Mouse (Mus musculus) left cerebral cortex, adult 8-10 months (tissue): Measurements from ENCODE around the gene Helt. TPM values are rescaled to one million over a fixed set of nuclear protein-coding genes. Genes with fewer than 3 reads are reported as not detected.
"Not testable (repeated sequence)": the region's sequence is repeated elsewhere in the genome, so short reads cannot be mapped to it uniquely, and the experiment has no call there.

Experiments
- DNase-seq, 2 experiments: peaks; one replicate each; pipeline ENCODE4 v3.0.0; 2022; ENCODE audit warnings: low spot score in 2 of 2
- total RNA-seq, 4 experiments: library from RNA; stranded (reverse); gene quantifications; 2 replicates each; pipeline ENCODE4 v1.2.4; 2022

Gene Helt
- total RNA-seq, 4 experiments from 2014 or later, result 0.63 TPM; not detected in 3

DNA sequence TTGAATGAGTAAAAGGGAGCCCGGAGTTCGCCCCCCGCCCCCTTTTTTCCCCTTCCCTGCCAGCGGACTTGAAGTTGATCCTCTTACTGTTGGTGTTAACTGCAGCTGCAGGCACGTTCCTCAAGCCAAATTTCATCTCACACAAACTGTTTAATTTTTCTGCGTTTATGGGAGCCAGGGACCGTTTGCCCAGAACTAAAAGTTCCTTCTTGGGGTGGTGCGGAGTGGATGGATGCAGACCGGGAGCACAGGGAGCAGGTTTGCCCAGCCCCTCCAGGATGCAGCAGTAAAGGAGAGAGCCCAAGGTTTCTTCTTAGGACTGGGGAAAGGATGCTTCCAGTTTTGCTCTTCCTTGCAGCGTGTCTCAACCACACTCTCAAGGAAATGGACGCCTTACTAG lies 2.1 kb upstream of the Helt start:
- DNase-seq, result no peak

DNA sequence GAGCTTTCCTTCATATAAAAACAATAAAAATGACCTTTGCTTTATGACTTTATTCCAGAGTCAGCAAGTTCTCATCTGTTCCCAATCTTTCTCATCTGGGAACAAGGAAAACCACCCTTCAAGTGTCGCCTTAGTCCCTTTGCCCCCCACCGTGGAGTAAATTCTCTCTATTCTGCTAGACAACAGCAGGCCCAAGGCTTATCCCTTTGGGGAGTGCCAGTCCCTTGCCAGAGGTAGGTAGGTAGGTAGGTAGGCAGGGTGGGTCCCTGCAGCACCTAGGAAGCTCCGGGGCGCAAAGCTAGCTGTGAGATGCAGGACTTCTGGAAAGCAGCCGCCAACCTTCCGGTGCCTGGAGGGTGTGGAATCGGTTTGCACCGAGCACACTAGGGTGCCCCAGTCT lies 1.5 kb upstream of the Helt start:
- DNase-seq, result no peak

DNA sequence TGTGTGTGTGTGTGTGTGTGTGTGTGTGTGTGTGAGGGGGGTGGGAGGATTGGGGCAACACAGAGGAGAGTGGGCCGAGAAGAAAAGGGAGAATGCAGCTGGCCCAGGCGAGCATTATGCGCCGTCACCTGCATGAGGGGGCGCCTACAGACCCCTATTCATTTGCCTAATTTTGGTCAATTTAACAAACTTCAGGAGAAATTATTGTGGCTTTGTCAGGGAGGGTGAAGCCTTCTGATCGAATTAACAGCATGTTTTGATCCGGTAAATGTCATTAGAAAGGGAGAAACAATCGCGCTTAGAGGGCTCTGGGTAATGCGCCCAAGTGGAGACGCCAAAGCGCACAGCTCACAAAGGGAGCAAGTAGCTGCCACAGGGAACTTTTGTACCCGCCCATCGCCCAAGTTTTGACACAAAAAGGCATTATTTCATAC lies 647 bp upstream of the Helt start:
- DNase-seq, result no peak

DNA sequence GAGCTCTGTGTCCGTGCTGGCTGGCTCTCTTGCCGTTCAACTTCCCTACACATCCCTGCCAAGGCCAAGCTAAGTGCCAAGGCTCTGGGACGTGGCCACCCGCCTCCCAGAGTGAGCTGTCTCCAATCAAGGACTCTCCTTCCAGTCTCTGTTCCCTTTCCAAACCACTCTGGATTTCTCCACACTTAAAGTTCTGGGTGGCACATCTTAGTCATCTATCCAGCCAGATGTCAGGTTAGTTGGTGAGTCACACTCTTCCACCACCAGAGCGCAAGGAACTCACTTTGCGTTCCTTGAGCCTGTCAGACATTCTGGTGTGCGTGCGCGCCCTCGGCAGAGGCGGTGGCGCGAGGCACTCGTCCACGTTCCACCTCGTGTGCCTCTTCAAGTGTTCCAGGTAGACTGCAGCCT lies 725 bp downstream of the Helt start:
- peak in 1 of 2 experiments; percentile 29 for DNase-seq

DNA sequence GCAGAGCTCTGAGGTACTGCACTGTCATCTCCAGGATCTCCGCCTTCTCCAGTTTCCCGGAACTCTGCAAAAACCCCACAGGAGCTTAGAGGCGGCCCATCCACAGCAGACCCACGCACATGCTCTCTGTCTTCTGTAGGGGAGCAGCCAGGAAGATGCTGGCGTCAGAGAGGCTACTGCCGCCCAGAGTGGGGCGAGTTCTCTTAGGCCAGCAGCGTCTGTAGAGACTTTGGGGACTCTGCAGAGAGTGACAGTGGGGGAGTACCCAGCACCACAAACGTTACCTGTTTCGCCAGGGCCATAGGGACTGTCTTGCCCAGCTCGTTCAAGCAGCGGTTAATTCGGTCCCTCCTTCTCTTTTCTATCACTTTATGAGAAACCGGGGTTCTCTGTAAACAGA lies 1.3 kb downstream of the Helt start:
- DNase-seq, result no peak

DNA sequence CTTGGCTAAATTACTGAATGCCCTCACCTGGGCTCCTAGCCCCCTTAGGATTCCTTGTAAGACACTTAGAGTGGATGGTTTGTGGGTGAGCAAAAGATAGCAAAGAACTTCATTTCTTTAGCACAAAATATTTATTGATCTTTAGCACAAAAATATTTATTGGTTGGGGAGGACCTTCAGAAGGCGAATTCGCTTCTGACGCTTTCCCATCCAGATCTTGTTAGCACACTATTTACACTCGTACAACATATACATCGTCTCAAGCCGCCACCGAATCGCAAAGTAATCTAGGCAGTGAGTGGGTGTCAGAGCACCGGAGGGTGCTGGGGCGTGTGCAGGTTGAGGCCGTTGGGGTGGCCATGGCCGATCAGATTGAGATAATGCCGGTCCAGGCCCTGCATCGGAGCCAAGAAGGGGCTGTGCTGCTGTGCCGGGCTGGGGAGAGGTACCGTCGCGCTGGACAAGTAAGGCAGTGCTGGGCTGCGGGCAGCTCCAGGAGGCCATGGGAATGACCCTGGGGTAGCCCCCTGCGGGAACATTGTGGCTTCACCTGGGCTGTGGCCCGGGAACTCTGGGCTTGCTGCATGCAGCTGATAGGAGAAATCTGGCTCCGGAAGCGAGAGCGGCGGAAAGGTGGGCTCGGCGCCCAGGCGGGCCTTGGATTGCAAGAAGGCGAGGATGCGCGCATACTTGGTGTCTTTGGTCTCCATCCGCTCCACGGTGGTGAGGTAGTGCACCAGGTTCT lies 2.4 kb downstream of the Helt start:
- DNase-seq, result no peak

DNA sequence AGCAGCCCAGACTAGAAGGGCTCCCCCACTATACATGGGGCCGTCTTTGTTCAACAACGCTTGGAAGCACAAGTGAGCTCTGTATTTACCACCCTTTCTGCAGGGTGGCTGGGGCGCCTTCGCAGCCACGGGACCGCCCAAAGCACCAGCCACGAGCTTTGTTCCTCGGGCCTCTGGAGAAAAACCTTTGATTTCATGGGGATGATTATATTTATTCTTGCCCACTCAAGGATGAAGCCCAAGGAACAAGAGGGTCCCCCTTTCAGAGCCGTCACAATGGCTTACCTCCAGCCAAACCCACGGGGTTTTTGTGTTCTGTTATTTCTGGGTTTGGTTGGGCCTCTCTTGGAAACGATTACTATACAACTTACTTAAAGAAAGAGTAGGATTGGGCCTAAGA lies 5.2 kb downstream of the Helt start:
- DNase-seq, result no peak

DNA sequence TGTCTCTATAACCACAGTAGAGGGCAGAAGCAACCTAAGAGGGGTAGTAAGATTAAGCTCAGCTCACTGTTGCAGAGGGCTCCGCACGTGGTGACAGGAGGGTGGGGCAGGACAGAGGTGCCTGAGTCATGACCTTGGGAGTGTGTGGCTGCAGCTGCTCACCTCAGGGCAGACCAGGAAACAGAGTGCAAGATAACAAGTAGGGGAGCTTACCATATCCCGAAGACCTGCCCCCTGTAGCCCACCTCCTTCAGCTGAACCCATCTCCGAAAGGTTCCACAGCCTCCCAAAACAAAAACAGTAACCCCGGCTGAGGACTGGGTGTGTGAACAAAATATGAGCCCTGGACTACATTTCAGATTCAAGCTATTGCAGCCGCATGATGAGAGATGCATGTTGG lies 6.5 kb downstream of the Helt start:
- no peak for DNase-seq

DNA sequence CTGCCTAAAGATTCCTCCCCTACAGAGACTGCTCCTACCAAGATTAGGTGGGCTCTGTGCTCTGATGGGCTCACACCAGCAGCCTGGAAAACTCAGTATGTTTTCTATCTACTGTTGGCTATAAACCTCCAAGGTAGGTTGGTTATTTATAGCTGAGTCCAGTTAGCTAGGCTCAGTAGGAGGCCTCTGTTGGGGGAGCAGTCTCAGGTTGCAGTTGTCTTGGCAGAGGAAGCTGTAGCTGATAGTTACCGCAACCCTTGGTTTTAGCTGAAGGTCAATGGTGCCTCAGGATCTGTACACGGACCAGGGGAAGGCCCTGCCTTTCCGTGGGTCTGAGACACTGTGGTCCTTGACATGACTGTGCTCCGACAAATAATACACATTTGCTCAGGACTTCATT lies 8.5 kb downstream of the Helt start:
- DNase-seq, result no peak

DNA sequence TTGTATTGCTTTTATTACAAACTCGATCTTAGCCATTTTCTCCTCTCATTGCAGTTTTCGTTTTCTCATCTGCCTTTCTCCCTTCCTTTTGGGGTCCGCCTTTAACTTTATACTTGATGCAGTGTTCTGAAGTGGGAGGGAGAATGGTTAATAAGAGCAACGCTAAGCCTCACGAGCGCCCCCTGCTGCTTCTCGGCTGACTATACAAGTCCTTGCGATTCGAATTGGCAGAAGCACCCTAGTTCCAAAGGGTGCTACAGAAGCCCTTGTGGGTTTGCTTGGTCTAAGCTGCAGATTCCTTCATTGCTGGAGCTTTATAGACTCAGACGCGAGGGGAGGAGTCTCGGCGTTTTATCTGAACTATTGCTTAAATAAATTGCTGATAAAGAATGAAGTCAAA lies 12.9 kb downstream of the Helt start:
- DNase-seq, result peak in 1 of 2 experiments; percentile 51

DNA sequence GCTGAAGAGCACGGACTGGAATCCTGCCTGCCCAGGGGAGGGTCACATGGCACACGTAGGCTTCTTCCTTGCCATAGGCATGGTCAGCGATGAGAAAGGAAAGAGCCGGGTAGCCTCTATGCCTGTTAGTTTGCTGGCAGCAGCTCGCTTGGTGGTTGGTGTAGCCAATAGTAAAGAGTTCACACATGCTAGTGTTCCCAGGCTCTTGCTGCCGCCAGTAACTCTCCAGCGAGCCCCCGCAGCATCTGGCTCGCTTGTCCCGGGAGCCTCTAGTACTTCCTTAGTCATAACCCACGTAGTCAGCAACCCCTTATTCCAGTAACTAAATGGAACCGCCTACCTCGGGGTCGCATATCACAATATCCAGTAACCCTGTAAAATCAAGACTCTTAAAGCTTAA lies 17.5 kb downstream of the Helt start:
- DNase-seq, result no peak

DNA sequence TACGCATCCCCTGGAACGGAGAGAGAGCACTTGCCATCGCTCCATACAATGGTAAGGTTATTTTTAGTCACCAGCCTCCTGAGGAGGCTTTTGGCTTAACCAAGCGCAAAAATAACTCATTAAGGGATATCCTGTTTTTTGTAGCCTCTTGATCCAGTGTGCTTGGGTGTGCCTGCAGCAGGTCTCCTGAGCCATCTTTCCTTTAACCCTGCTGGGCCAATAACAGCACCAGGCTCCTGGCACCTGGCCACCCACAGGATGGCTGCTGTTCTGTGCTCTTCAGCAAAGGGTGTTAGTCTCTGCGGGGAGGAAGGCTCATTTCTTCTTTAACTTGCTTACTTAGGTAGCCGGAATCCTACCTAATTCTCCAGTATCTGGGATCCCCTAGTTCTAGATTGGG lies 23.7 kb downstream of the Helt start:
- DNase-seq, result no peak

DNA sequence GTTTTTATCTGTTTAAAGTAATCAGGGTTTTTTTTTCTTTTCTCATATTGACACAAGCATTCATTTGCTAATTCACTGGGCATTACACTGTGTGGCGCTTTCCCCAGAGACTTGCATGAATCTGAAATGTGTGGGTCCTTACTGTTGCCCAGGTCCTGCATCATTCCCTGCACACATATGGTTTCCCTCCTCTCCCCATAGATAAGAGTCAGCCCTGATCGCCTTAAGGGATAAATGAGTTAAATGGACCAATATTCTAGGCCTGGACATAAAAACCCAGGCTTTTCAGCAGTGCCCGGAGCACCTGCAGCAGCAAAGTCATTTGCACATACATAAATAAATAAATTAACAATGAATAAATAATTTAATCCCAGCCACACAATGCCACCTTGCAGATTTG lies 24.3 kb downstream of the Helt start:
- DNase-seq, result no peak

DNA sequence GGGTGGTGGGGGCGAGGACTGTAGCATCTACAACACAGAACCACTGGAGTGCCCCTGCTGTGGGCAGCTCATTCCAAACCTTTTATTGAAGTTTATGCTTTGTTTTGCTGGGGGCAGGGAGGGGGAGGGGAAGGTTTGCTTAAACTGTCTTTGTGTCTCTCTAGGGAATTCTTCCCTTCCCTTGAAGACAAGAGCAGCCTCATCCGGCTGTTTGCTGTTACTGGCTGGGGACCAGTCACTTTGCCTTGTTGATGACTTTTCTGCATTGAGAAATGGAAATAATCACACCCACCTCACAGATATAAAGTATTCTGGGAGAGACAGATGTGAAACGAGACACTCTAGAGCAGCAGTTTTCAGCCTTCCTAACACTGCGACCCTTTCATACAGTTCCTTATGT lies 27.7 kb downstream of the Helt start:
- DNase-seq, result no peak

DNA sequence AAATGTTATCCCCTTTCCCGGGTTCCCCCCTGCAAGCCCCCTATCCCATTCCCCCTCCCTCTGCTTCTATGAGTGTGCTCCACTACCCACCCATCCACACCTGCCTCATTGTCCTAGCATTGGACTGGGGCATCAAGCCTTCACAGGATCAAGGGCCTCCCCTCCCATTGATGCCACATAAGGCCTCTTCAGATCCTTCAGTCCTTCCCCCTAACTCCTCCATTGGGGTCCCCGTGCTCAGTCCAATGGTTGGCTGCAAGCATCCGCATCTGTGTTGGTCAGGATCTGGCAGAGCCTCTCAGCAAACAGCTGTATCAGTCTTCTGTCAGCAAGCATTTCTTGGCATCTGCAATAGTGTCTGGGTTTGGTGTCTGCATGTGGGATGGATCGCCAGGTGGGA lies 30.3 kb downstream of the Helt start:
- not testable (repeated sequence) for DNase-seq

DNA sequence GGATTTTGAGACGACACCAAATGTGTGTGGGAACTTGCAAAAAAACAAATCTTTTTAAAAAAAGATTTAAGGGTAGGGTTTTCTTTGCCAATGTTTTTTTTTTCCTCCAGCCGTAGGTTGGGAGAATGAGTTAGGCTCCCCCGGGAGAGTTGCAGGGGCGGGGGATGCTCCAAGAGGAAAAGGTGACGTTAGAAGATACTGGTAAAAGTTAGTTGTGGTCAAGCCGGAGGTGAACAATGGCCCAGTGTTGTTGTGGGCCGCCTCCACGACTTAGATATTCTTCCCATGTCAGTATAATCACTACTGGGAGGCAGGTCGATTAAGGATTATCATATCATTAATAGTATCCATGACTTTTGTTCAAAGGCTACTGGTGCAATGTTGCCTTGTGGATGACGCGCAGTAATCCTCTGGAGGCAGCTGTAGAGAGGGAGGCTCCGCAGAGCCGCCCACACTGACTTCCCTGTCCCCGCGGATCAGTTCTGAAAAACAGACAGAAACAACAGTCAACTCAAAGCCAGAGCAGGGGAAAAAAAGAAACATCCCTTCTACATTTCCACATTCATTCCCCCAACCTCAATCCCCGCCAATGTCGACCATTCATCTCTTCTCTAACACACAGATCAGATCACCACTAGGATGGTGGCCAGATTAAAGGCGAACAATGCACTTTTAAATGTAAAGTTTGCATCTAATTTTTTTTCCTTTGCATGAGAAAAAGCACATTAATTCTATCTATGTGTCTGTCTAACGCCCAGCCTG lies 36.4 kb downstream of the Helt start:
- DNase-seq, result no peak

DNA sequence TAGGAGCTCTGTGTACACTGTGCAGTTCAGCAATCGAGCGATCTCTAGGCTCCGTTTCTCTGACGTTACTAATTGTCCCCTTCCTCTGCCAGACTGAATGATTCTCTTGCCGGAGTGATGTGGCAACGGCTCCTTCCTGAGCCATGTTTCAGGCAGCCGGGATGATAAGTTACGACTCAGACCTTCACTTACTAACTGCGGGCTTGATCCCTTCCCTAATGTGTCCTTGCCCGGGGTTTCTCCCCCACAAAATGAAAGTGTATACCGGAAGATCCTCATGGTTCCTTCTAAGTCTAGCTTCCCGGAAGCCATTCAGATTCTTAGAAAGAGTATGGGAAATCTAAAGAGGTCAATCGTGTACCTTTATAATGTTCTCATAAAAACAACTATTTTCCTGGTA lies 42.0 kb downstream of the Helt start:
- DNase-seq, result no peak

DNA sequence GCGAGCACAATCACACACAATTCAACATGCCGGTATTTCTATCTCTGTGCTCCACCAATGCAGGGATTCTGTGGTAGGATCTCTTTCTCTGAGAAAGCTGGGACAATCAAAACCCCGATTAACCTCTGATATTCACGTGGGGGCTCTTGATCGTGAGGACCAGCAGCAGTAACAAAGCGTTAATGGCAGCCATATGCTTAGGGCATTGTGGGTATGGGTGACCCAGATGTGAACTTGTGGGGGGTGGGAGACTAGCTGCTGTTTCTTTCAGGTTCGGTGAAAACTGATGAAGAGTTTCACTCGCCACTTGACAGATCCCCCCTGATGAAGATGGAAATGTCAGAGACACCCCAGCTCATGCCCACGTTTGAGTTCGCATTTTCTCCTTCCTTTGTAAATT lies 42.9 kb downstream of the Helt start:
- no peak for DNase-seq

DNA sequence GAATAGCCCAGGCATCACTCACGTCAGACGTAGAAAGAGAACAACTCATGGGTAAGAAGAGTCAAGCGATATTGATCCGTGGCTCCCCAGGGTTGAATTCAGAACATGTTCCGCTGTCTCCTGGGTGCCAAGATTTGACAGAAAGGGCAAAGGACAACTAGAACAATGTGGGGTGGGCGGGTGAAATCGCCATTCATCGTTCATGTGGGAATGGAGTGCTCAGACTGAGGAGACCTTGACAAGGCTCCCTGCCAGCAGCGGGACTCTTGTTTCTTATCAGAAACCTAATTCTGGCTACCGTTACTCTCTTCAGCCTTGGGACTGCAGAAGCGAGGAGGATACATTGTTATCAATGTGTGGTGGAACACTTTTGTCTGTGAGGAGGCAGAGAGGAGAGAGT lies 48.1 kb downstream of the Helt start:
- no peak for DNase-seq

DNA sequence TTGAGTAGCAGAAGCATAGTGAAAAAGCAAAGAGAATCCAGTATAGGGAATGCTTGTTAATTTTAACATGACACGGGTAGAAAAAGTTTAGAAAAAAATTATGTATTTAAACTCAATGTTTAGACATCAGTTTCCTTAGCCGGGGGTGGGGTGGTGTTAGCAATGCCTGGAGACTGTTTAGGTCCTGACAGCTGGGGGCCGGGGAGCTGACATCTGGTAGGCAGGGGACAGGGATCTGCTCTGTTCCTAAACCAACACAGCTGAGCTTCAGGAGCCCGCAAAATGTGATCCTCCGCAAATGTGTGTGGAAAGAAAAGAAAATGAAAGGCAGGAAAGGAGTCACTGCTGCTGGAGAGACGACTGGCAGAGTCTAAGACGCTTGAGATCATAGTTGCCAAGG lies 51.5 kb downstream of the Helt start:
- DNase-seq, result no peak
